In the genomic region with DNA sequence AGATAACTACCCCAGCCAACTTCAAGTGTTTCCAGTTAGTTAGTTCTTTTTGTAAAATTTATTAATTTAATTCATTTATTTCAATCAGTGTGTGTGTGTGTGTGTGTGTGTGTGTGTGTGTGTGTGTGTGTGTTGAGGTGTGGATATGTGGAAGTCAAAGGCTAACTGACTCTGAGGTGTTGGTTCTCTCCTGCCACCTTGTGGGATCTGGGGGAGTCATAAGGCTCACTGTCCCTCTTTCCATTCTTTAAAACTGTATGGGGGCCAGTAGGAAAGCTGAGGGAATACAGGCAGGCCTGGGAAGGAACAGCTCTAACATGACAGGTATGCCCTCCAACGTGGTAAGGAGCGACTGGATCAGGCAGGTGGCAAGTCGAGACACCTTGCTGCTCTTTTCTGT, we compare ENCODE assay signal across 10 mouse cellular contexts. TPM values are rescaled to one million over a fixed set of nuclear protein-coding genes. Genes with fewer than 3 reads are reported as not detected.
A peak's percentile ranks its signal among the peaks of the same experiment; 100 is the strongest.
DNase-seq lines count a peak whose midpoint lies in the region; ATAC-seq lines count a peak whose summit lies in the region.
"Had no signal": no experiment of that assay in that cellular context is flagged by ENCODE, and none has a peak within 500 bp of the region (broad histone marks: within the 10 kb centered on the region; RNA-seq: fewer than 3 reads in every experiment).

No protein-coding gene starts in this region.

- H3K4me3 ChIP-seq in kidney, embryonic 16.5 days (ENCODE audit: low read length), result no peak overlapping the region
- H3K4me3 ChIP-seq: embryonic facial prominence, embryonic 13.5 days; lung, embryonic 15.5 days had no signal

- 62% methylated on average over 3 of the region's 3 CpGs for WGBS in kidney, embryonic 16.5 days

- H3K27me3 ChIP-seq in kidney, embryonic 16.5 days (ENCODE audit: insufficient read depth, low read length), result no peaks in the 10 kb centered on the region
- H3K27me3 ChIP-seq: embryonic facial prominence, embryonic 13.5 days; lung, embryonic 15.5 days had no signal

- H3K9ac ChIP-seq in kidney, embryonic 16.5 days (replicated peaks; ENCODE audit: low read length), result no peak overlapping the region
- H3K9ac ChIP-seq: embryonic facial prominence, embryonic 13.5 days; lung, embryonic 15.5 days had no signal

- H3K4me1 ChIP-seq in kidney, embryonic 16.5 days (ENCODE audit: insufficient read depth, low read length), result no peaks in the 10 kb centered on the region
- H3K4me1 ChIP-seq: embryonic facial prominence, embryonic 13.5 days; lung, embryonic 15.5 days had no signal

- peaks cover 6% of the 10 kb centered on the region; the same call in 1 of the 2 replicates for H3K9me3 ChIP-seq in kidney, embryonic 16.5 days (ENCODE audit: low read length)
- H3K9me3 ChIP-seq: lung, embryonic 15.5 days had no signal

- no peak overlapping the region for H3K27ac ChIP-seq in kidney, embryonic 16.5 days (ENCODE audit: low read length)
- H3K27ac ChIP-seq: embryonic facial prominence, embryonic 13.5 days; lung, embryonic 15.5 days had no signal

- DNase-seq in cerebellum, postnatal 14 days, result peak; percentile 24 to 32
- DNase-seq in cerebellum, adult 11-12 months, result no peak
- peak; percentile 23 for DNase-seq in kidney, postnatal 14 days
- DNase-seq in brain, adult 2 months (ENCODE audit: low read depth, low spot score), result peak; percentile 39
- DNase-seq in retina, embryonic 14.5 days (ENCODE audit: low spot score), result peak; percentile 17
- no peak for DNase-seq in testis, postnatal 14 days (ENCODE audit: low spot score)
- DNase-seq in urinary bladder, postnatal 25 days (ENCODE audit: low spot score), result no peak

- ATAC-seq in kidney, embryonic 16.5 days (ENCODE audit: low FRiP score, low TSS enrichment), result no peak

- H3K36me3 ChIP-seq in kidney, embryonic 16.5 days (ENCODE audit: insufficient read depth, low read length), result peaks cover 44% of the 10 kb centered on the region

- no peak overlapping the region for H3K4me2 ChIP-seq in kidney, embryonic 16.5 days (replicated peaks; ENCODE audit: low read depth, low read length)
- H3K4me2 ChIP-seq: embryonic facial prominence, embryonic 13.5 days; lung, embryonic 15.5 days had no signal

RNA-seq across cellular contexts. Expression of a gene that starts 34.8 kb away (rescaled TPM):
- polyA plus RNA-seq in kidney, embryonic 16.5 days (2015; fragmentation: Nextera tagmentation; extraction: Ambion mirVana), result 3.9 and 4.1 TPM in 2 replicates

RNA-seq across cellular contexts. Expression of a gene that starts 43.4 kb away (rescaled TPM):
- polyA plus RNA-seq in kidney, embryonic 16.5 days (2015; fragmentation: Nextera tagmentation; extraction: Ambion mirVana), result 10.8 and 13.8 TPM in 2 replicates

RNA-seq across cellular contexts. Expression of a gene that starts 43.6 kb away (rescaled TPM):
- 18.5 and 20.4 TPM in 2 replicates for polyA plus RNA-seq in kidney, embryonic 16.5 days (2015; fragmentation: Nextera tagmentation; extraction: Ambion mirVana)

Comparison
In these comparisons a context has a peak if more than half of its experiments do, and no peak if none do; other contexts are left out.
1. DNase-seq: peak in cerebellum, postnatal 14 days (2 of 2), kidney, postnatal 14 days (single experiment), brain, adult 2 months (single experiment) and retina, embryonic 14.5 days (single experiment); none in cerebellum, adult 11-12 months (single experiment), testis, postnatal 14 days (single experiment) and urinary bladder, postnatal 25 days (single experiment).